Mouse (Mus musculus) limb, embryonic 13.5 days (tissue): ENCODE measurements around the gene Uba1. TPM values are rescaled to one million over a fixed set of nuclear protein-coding genes. Genes with fewer than 3 reads are reported as not detected.
"Not testable (repeated sequence)": the region's sequence is repeated elsewhere in the genome, so short reads cannot be mapped to it uniquely, and the experiment has no call there.

Experiments
- ATAC-seq: fragments of 200-750 bp; cut with Nextera tagmentation; 2 replicates; pipeline ENCODE4 v1.8.0; 2017; ENCODE audit warnings: low read depth, moderate number of reproducible peaks, moderate TSS enrichment; ENCODE audit not compliant: low FRiP score
- H3K27ac ChIP-seq: fragments of 300-500 bp; sonication (generic); 2 replicates; pipeline ENCODE4 v1.5.1; 2015; ENCODE audit warnings: inconsistent platforms, mild to moderate bottlenecking, moderate library complexity
- H3K27me3 ChIP-seq: fragments of 300-500 bp; sonication (generic); 2 replicates; pipeline ENCODE4 v1.6.1; 2015; ENCODE audit warnings: mild to moderate bottlenecking, inconsistent platforms
- H3K36me3 ChIP-seq: fragments of 300-500 bp; sonication (generic); 2 replicates; pipeline ENCODE4 v1.6.1; 2015; ENCODE audit warnings: inconsistent platforms, mild to moderate bottlenecking, moderate library complexity
- H3K4me1 ChIP-seq: fragments of 300-500 bp; sonication (generic); 2 replicates; pipeline ENCODE4 v1.6.1; 2015; ENCODE audit warnings: inconsistent platforms
- H3K4me2 ChIP-seq: fragments of 300-500 bp; sonication (generic); replicated peaks from 2 replicates; pipeline ENCODE4 v1.6.1; 2015; ENCODE audit warnings: inconsistent platforms, mild to moderate bottlenecking, moderate library complexity
- H3K4me3 ChIP-seq: fragments of 300-500 bp; sonication (generic); 2 replicates; pipeline ENCODE4 v1.5.1; 2015; ENCODE audit warnings: moderate library complexity, mild to moderate bottlenecking, inconsistent platforms
- H3K9ac ChIP-seq: fragments of 300-500 bp; sonication (generic); 2 replicates; pipeline ENCODE4 v1.6.1; 2015; ENCODE audit warnings: mild to moderate bottlenecking, inconsistent platforms
- H3K9me3 ChIP-seq: fragments of 300-500 bp; sonication (generic); 2 replicates; pipeline ENCODE4 v1.6.1; 2016; ENCODE audit warnings: inconsistent platforms
- WGBS: fragments of 180-500 bp; shearing (Covaris S2); methylation state at CpG from one replicate; pipeline ENCODE4 v1.1.7; 2015; 5-methylcytosine and 5-hydroxymethylcytosine counted together
- polyA plus RNA-seq: library from polyadenylated mRNA; unstranded; fragments of >200 nt; fragmentation: Nextera tagmentation; extraction: Ambion mirVana; gene quantifications from 2 replicates; pipeline ENCODE4 v1.2.1, GENCODE M21; 2015

Gene Uba1
- polyA plus RNA-seq, 1 experiment from 2014 or later: 220 TPM

- Histone ChIP-seq H3K4me2 (peak overlapping the region; percentile 69), H3K4me3 (peak overlapping the region; percentile 60), H3K27me3 (no peaks in the 10 kb centered on the region), H3K9me3 (no peaks in the 10 kb centered on the region), H3K36me3 (peaks cover 11% of the 10 kb centered on the region), H3K4me1 (peaks cover 11% of the 10 kb centered on the region), H3K27ac (peak overlapping the region; percentile 61; the same call in 1 of the 2 replicates), H3K9ac (peak overlapping the region; percentile 72)
- ATAC-seq: no peak
- WGBS: 21% methylated on average over 9 of the region's 9 CpGs
Measured at GRCm38 (mm10) chrX:20663444-20663790, 5.3 kb downstream of the Uba1 start.

GRCm38 (mm10) chrX:20687519-20688067, 29.5 kb downstream of the Uba1 start, which contains the start of gene Cdk16:
Gene Cdk16, plus strand, starts transcription at chrX:20687954.
- peak within 1 kb of the TSS; percentile 69 for H3K4me2 ChIP-seq
- H3K9ac ChIP-seq: peak within 1 kb of the TSS; percentile 86
- WGBS: 19% methylated on average over 16 of the region's 16 CpGs
- peak within 1 kb of the TSS; percentile 65 for H3K4me3 ChIP-seq
- ATAC-seq: peak; percentile 95
- peak within 1 kb of the TSS; percentile 94 for H3K27ac ChIP-seq
- H3K27me3 ChIP-seq: no peaks in the 10 kb centered on the region
- H3K9me3 ChIP-seq: no peaks in the 10 kb centered on the region
- peaks cover 16% of the 10 kb centered on the region; the same call in 1 of the 2 replicates for H3K4me1 ChIP-seq
- H3K36me3 ChIP-seq: peaks cover 14% of the 10 kb centered on the region

GRCm38 (mm10) chrX:20688068-20688547, 30.0 kb downstream of the Uba1 start:
- 23% methylated on average over 31 of the region's 33 CpGs for WGBS
- peak overlapping the region; percentile 86 for H3K9ac ChIP-seq
- peak overlapping the region; percentile 65 for H3K4me3 ChIP-seq
- H3K27me3 ChIP-seq: no peaks in the 10 kb centered on the region
- peak overlapping the region; percentile 94 for H3K27ac ChIP-seq
- peak overlapping the region; percentile 69 for H3K4me2 ChIP-seq
- ATAC-seq: peak; percentile 89
- H3K4me1 ChIP-seq: peaks cover 16% of the 10 kb centered on the region; the same call in 1 of the 2 replicates
- H3K9me3 ChIP-seq: no peaks in the 10 kb centered on the region
- H3K36me3 ChIP-seq: peaks cover 13% of the 10 kb centered on the region

- ATAC-seq: peak; percentile 25
- Histone ChIP-seq H3K4me2 (peak overlapping the region; percentile 69), H3K9ac (peak overlapping the region; percentile 86), H3K4me3 (peak overlapping the region; percentile 65), H3K27ac (peak overlapping the region; percentile 94), H3K27me3 (no peaks in the 10 kb centered on the region), H3K36me3 (peaks cover 13% of the 10 kb centered on the region), H3K9me3 (no peaks in the 10 kb centered on the region), H3K4me1 (peaks cover 16% of the 10 kb centered on the region; the same call in 1 of the 2 replicates)
- WGBS: 6% methylated on average over 21 of the region's 35 CpGs
Measured at GRCm38 (mm10) chrX:20688615-20689014, 30.5 kb downstream of the Uba1 start.

GRCm38 (mm10) chrX:20691566-20691965, 33.4 kb downstream of the Uba1 start:
- ATAC-seq: no peak
- Histone ChIP-seq H3K27ac (no peak overlapping the region), H3K9ac (no peak overlapping the region), H3K4me3 (no peak overlapping the region), H3K9me3 (no peaks in the 10 kb centered on the region), H3K4me1 (peaks cover 14% of the 10 kb centered on the region; the same call in 1 of the 2 replicates), H3K4me2 (no peak overlapping the region), H3K27me3 (no peaks in the 10 kb centered on the region), H3K36me3 (peaks cover 39% of the 10 kb centered on the region)
- WGBS: 67% methylated on average over 3 of the region's 3 CpGs

GRCm38 (mm10) chrX:20692616-20693015, 34.5 kb downstream of the Uba1 start:
- Histone ChIP-seq H3K9ac (no peak overlapping the region), H3K27ac (no peak overlapping the region), H3K4me2 (no peak overlapping the region), H3K27me3 (no peaks in the 10 kb centered on the region), H3K4me3 (no peak overlapping the region), H3K36me3 (peaks cover 45% of the 10 kb centered on the region), H3K9me3 (no peaks in the 10 kb centered on the region), H3K4me1 (peaks cover 9% of the 10 kb centered on the region; the same call in 1 of the 2 replicates)
- WGBS: 90% methylated on average over 1 of the region's 1 CpGs
- ATAC-seq: no peak

- H3K9me3 ChIP-seq: no peaks in the 10 kb centered on the region
- no peaks in the 10 kb centered on the region for H3K4me1 ChIP-seq
- no peak overlapping the region for H3K27ac ChIP-seq
- peaks cover 62% of the 10 kb centered on the region for H3K36me3 ChIP-seq
- H3K9ac ChIP-seq: no peak overlapping the region
- H3K27me3 ChIP-seq: no peaks in the 10 kb centered on the region
- 83% methylated on average over 4 of the region's 4 CpGs for WGBS
- no peak overlapping the region for H3K4me3 ChIP-seq
- no peak for ATAC-seq
- no peak overlapping the region for H3K4me2 ChIP-seq
Measured at GRCm38 (mm10) chrX:20695842-20696241, 37.7 kb downstream of the Uba1 start.

GRCm38 (mm10) chrX:20703741-20704290, 45.7 kb downstream of the Uba1 start, which contains the start of gene Usp11:
Gene Usp11, plus strand, starts transcription at chrX:20703906.
- Histone ChIP-seq H3K27ac (peak within 1 kb of the TSS; percentile 89), H3K9ac (peak within 1 kb of the TSS; percentile 70), H3K4me1 (no peaks in the 10 kb centered on the region), H3K4me2 (peak within 1 kb of the TSS; percentile 56), H3K4me3 (peak within 1 kb of the TSS; percentile 58), H3K27me3 (no peaks in the 10 kb centered on the region), H3K36me3 (peaks cover 8% of the 10 kb centered on the region), H3K9me3 (no peaks in the 10 kb centered on the region)
- WGBS: 17% methylated on average over 32 of the region's 32 CpGs
- peak; percentile 60 for ATAC-seq

- Histone ChIP-seq H3K27me3 (no peaks in the 10 kb centered on the region), H3K4me2 (peak overlapping the region; percentile 56), H3K9ac (peak overlapping the region; percentile 70), H3K36me3 (peaks cover 2% of the 10 kb centered on the region), H3K9me3 (no peaks in the 10 kb centered on the region), H3K4me1 (no peaks in the 10 kb centered on the region), H3K27ac (peak overlapping the region; percentile 89), H3K4me3 (peak overlapping the region; percentile 58)
- 22% methylated on average over 32 of the region's 32 CpGs for WGBS
- peak; percentile 96 for ATAC-seq
Measured at GRCm38 (mm10) chrX:20704295-20705082, 46.4 kb downstream of the Uba1 start.

- 24% methylated on average over 3 of the region's 3 CpGs for WGBS
- Histone ChIP-seq H3K9ac (no peak overlapping the region; the same call in 1 of the 2 replicates), H3K9me3 (no peaks in the 10 kb centered on the region), H3K27me3 (no peaks in the 10 kb centered on the region), H3K4me3 (peak overlapping the region; percentile 58), H3K4me2 (peak overlapping the region; percentile 46), H3K36me3 (no peaks in the 10 kb centered on the region), H3K4me1 (no peaks in the 10 kb centered on the region), H3K27ac (no peak overlapping the region)
- no peak for ATAC-seq
Measured at GRCm38 (mm10) chrX:20705083-20705402, 46.9 kb downstream of the Uba1 start.

GRCm38 (mm10) chrX:20728681-20729080, 70.6 kb downstream of the Uba1 start:
- H3K9me3 ChIP-seq: no peaks in the 10 kb centered on the region
- no peak overlapping the region for H3K9ac ChIP-seq
- ATAC-seq: no peak
- no peaks in the 10 kb centered on the region for H3K4me1 ChIP-seq
- no peak overlapping the region for H3K4me2 ChIP-seq
- 72% methylated on average over 5 of the region's 5 CpGs for WGBS
- no peak overlapping the region for H3K4me3 ChIP-seq
- no peaks in the 10 kb centered on the region for H3K36me3 ChIP-seq
- H3K27me3 ChIP-seq: no peaks in the 10 kb centered on the region
- no peak overlapping the region for H3K27ac ChIP-seq

GRCm38 (mm10) chrX:20730048-20730447, 71.9 kb downstream of the Uba1 start:
- H3K27ac ChIP-seq, H3K27me3 ChIP-seq, H3K9me3 ChIP-seq, H3K4me1 ChIP-seq, H3K4me2 ChIP-seq, H3K9ac ChIP-seq, H3K36me3 ChIP-seq, ATAC-seq, H3K4me3 ChIP-seq: not testable (repeated sequence)
- 40% methylated on average over 10 of the region's 10 CpGs for WGBS
